Mouse (Mus musculus): ENCODE results near the gene 4931406P16Rik.

Gene 4931406P16Rik

GRCm38 (mm10) chr7:34242176-34242575, 71.2 kb downstream of the 4931406P16Rik start:
- no peak for DNase-seq

- no peak for DNase-seq
These were observed 75.3 kb downstream of the 4931406P16Rik start for GRCm38 (mm10) chr7:34238086-34238485.

- DNase-seq, result no peak
These were observed 77.7 kb downstream of the 4931406P16Rik start for GRCm38 (mm10) chr7:34235602-34236001.

GRCm38 (mm10) chr7:34234610-34235561, 78.5 kb downstream of the 4931406P16Rik start:
- peak; percentile 3 for DNase-seq

- DNase-seq, result peak; percentile 98
These were observed 79.3 kb downstream of the 4931406P16Rik start for GRCm38 (mm10) chr7:34233909-34234609.

GRCm38 (mm10) chr7:34232785-34233725, 80.3 kb downstream of the 4931406P16Rik start:
- no peak for DNase-seq

GRCm38 (mm10) chr7:34230116-34230515, 83.2 kb downstream of the 4931406P16Rik start, which contains the start of gene Gpi1:
Gpi1 (minus strand) TSS chr7:34230336.
- peak; percentile 92 for DNase-seq

GRCm38 (mm10) chr7:34229691-34230111, 83.7 kb downstream of the 4931406P16Rik start:
- DNase-seq, result peak; percentile 77

GRCm38 (mm10) chr7:34229153-34229552, 84.2 kb downstream of the 4931406P16Rik start:
- no peak for DNase-seq

- no peak for DNase-seq
These were observed 84.7 kb downstream of the 4931406P16Rik start for GRCm38 (mm10) chr7:34228641-34229040.

- DNase-seq, result no peak
These were observed 86.5 kb downstream of the 4931406P16Rik start for GRCm38 (mm10) chr7:34226846-34227245.

GRCm38 (mm10) chr7:34226086-34226485, 87.3 kb downstream of the 4931406P16Rik start:
- peak; percentile 9 for DNase-seq

- no peak for DNase-seq
These were observed 89.0 kb downstream of the 4931406P16Rik start for GRCm38 (mm10) chr7:34224308-34224707.

GRCm38 (mm10) chr7:34222340-34222739, 91.0 kb downstream of the 4931406P16Rik start:
- DNase-seq, result no peak

GRCm38 (mm10) chr7:34221594-34222250, 91.6 kb downstream of the 4931406P16Rik start:
- DNase-seq, result no peak

- DNase-seq, result no peak
These were observed 94.9 kb downstream of the 4931406P16Rik start for GRCm38 (mm10) chr7:34218496-34218895.

GRCm38 (mm10) chr7:34216474-34216873, 96.9 kb downstream of the 4931406P16Rik start:
- no peak for DNase-seq

- DNase-seq, result no peak
These were observed 97.9 kb downstream of the 4931406P16Rik start for GRCm38 (mm10) chr7:34215481-34215880.

GRCm38 (mm10) chr7:34214644-34215043, 98.7 kb downstream of the 4931406P16Rik start:
- no peak for DNase-seq

- DNase-seq, result no peak
These were observed 100.1 kb downstream of the 4931406P16Rik start for GRCm38 (mm10) chr7:34213281-34213680.

- DNase-seq, result peak; percentile 16
These were observed 105.2 kb downstream of the 4931406P16Rik start for GRCm38 (mm10) chr7:34208027-34208745.
